ENCODE assay signal across 8 mouse cellular contexts in genomic region chr3:28780994-28781393, GRCm38 (mm10). TPM values are rescaled to one million over a fixed set of nuclear protein-coding genes. Genes with fewer than 3 reads are reported as not detected.
A peak's percentile ranks its signal among the peaks of the same experiment; 100 is the strongest.
DNase-seq lines count a peak whose midpoint lies in the region; ATAC-seq and TF ChIP-seq lines count a peak whose summit lies in the region.

Gene Eif5a2, plus strand, starts transcription at chr3:28781276.

- WGBS in hindbrain, embryonic 16.5 days: 2% methylated on average over 39 of the region's 46 CpGs

- H3K9ac ChIP-seq in hindbrain, embryonic 16.5 days (ENCODE audit: low read depth, low read length): peak within 1 kb of the TSS; percentile 78

- H3K4me2 ChIP-seq in hindbrain, embryonic 16.5 days (ENCODE audit: low read length): peak within 1 kb of the TSS; percentile 99

- peak; percentile 96 for DNase-seq in gastrocnemius, adult 2 months
- peak; percentile 92 for DNase-seq in left cerebral cortex, adult 11 months (ENCODE audit: low spot score)
- peak; percentile 95 for DNase-seq in lung, postnatal 36 days
- peak; percentile 95 for DNase-seq in retina, embryonic 14.5 days (ENCODE audit: low spot score)
- peak; percentile 96 for DNase-seq in thymus, postnatal 36 days

- peak; percentile 98 for ATAC-seq in activated CD4-positive, CD25-positive, alpha-beta regulatory T cell, adult 4 months
- peak; percentile 94 for ATAC-seq in common myeloid progenitor, adult 5-6 weeks (replicated peaks; ENCODE audit: low read depth, poor library complexity, severe bottlenecking)
- peak; percentile 99 for ATAC-seq in hindbrain, embryonic 16.5 days

- peak within 1 kb of the TSS; percentile 38 for H3K27ac ChIP-seq in gastrocnemius, adult 2 months
- no peak within 1 kb of the TSS for H3K27ac ChIP-seq in hindbrain, embryonic 16.5 days (ENCODE audit: low read depth, low read length)

- peak within 1 kb of the TSS; percentile 94 for H3K4me3 ChIP-seq in gastrocnemius, adult 2 months
- H3K4me3 ChIP-seq in hindbrain, embryonic 16.5 days (ENCODE audit: low read length): peak within 1 kb of the TSS; percentile 93

- H3K4me1 ChIP-seq in hindbrain, embryonic 16.5 days (ENCODE audit: control insufficient read depth, insufficient read depth, low read depth, low read length): peaks cover 7% of the 10 kb centered on the region

- H3K36me3 ChIP-seq in hindbrain, embryonic 16.5 days (ENCODE audit: control insufficient read depth, insufficient read depth, low read length): no peaks in the 10 kb centered on the region

- no peaks in the 10 kb centered on the region for H3K9me3 ChIP-seq in hindbrain, embryonic 16.5 days (ENCODE audit: control insufficient read depth, low read length)

- TF ChIP-seq CTCF in gastrocnemius, adult 2 months (IDR thresholded peaks at IDR 0.05): no peak

- intact Hi-C loops in gastrocnemius, adult 2 months (cut with DNase I): no loop called here

- no peaks in the 10 kb centered on the region; the same call in 1 of the 2 replicates for H3K27me3 ChIP-seq in hindbrain, embryonic 16.5 days (replicated peaks; ENCODE audit: control insufficient read depth, insufficient read depth, low read length)

RNA-seq across cellular contexts. Expression of gene Eif5a2, which starts in this region (rescaled TPM):
- 1 to 10 TPM; 4.3 to 5.7 TPM for polyA plus RNA-seq in activated CD4-positive, CD25-positive, alpha-beta regulatory T cell, adult 4 months (2017; shearing (Covaris generic))
- total RNA-seq in common myeloid progenitor, adult 5-6 weeks (2017): 4.2 and 6.0 TPM in 2 replicates
- under 1 TPM; 0.48 to 0.56 TPM for total RNA-seq in gastrocnemius, adult 2 months (2021)
- polyA plus RNA-seq in hindbrain, embryonic 16.5 days (2015; fragmentation: Nextera tagmentation; extraction: Ambion mirVana): 10.1 and 11.7 TPM in 2 replicates

Comparison
In these comparisons a context has a peak if more than half of its experiments do, and no peak if none do; other contexts are left out.
1. Peak in DNase-seq, H3K4me3 ChIP-seq and H3K27ac ChIP-seq in gastrocnemius, adult 2 months; RNA of the gene not detected or under 1 TPM.